Mouse (Mus musculus): ENCODE results near the gene Tcte3.
"Not testable (repeated sequence)": the region's sequence is repeated elsewhere in the genome, so short reads cannot be mapped to it uniquely, and the experiment has no call there.

- TF ChIP-seq POLR2A, CTCF (IDR thresholded peaks at IDR 0.05; ENCODE audit: insufficient read depth, low read depth, low read length): not testable (repeated sequence)
These were observed 48.7 kb downstream of the Tcte3 start for GRCm38 (mm10) chr17:14992522-14993138.
